16 mouse cellular contexts compared by ENCODE assay signal in the genomic region with DNA sequence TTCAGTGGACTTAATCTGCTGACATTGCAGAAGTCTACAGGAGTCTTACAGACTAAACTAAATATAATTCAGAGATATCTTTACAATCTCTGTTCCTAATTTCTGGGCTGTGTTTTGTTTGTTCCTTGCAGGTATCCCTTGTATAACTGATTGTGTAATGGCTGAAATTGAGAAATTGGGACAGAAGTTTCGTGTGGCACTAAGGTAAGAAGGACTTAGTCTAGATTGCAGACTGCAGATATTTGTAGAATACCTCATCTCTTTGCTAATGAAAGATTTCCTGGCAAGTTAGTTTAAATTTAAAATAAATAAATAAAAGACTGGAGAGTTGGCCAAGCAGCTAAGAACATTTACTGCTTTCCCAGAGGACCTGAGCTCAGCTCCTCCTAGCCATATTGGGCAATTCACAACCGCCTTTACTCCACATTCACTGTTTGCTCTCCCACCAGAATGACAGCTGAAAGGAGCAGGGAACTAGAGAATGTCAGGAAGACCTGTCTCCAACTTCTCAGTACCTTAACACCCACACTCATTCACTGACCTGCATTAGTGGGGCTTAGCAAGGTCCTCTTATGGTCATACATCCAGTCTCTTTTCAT.
"Had no signal": no experiment of that assay in that cellular context is flagged by ENCODE, and none has a peak within 500 bp of the region (broad histone marks: within the 10 kb centered on the region; RNA-seq: fewer than 3 reads in every experiment).

No protein-coding gene starts in this region.

- H3K4me3 ChIP-seq: layer of hippocampus, adult 2 months; limb, embryonic 10.5 days; limb, embryonic 13.5 days; liver, embryonic 15.5 days had no signal

- H3K4me2 ChIP-seq: limb, embryonic 13.5 days; liver, embryonic 11.5 days; liver, embryonic 15.5 days; lung, embryonic 14.5 days; midbrain, embryonic 11.5 days had no signal

- DNase-seq: kidney, adult 2 months; kidney, postnatal 25 days; layer of hippocampus, adult 9-11 months; lung, embryonic 14.5 days; lung, postnatal 10 days; lung, postnatal 36 days; midbrain, embryonic 14.5 days; thymus, adult 18-20 months; thymus, postnatal 36 days had no signal

- H3K9ac ChIP-seq: limb, embryonic 13.5 days; liver, embryonic 15.5 days; lung, embryonic 14.5 days had no signal

- H3K4me1 ChIP-seq: limb, embryonic 10.5 days; limb, embryonic 13.5 days; liver, embryonic 15.5 days had no signal

- H3K27ac ChIP-seq: kidney, postnatal 0 days; layer of hippocampus, adult 2 months; limb, embryonic 10.5 days; limb, embryonic 13.5 days; liver, embryonic 15.5 days had no signal

- H3K27me3 ChIP-seq: limb, embryonic 13.5 days; liver, embryonic 15.5 days had no signal

- H3K9me3 ChIP-seq: limb, embryonic 10.5 days; limb, embryonic 13.5 days; liver, embryonic 15.5 days had no signal
